Mouse (Mus musculus) embryonic facial prominence, embryonic 15.5 days (tissue): ENCODE data around the gene Trim46. TPM values are rescaled to one million over a fixed set of nuclear protein-coding genes. Genes with fewer than 3 reads are reported as not detected.

ENCODE experiments used
- ATAC-seq: fragments of 200-750 bp; cut with Nextera tagmentation; 2 replicates; pipeline ENCODE4 v1.8.0; 2017; ENCODE audit warnings: low read depth, moderate TSS enrichment; ENCODE audit not compliant: insufficient number of reproducible peaks, low FRiP score, low TSS enrichment
- H3K27ac ChIP-seq: fragments of 300-500 bp; sonication (generic); replicated peaks from 2 replicates; pipeline ENCODE4 v1.5.1; 2015; ENCODE audit warnings: mild to moderate bottlenecking, inconsistent platforms
- H3K27me3 ChIP-seq: fragments of 300-500 bp; sonication (generic); 2 replicates; pipeline ENCODE4 v1.6.1; 2015; ENCODE audit warnings: inconsistent platforms
- H3K36me3 ChIP-seq: fragments of 300-500 bp; sonication (generic); 2 replicates; pipeline ENCODE4 v1.6.1; 2015; ENCODE audit warnings: mild to moderate bottlenecking, inconsistent platforms
- H3K4me1 ChIP-seq: fragments of 300-500 bp; sonication (generic); 2 replicates; pipeline ENCODE4 v1.6.1; 2015; ENCODE audit warnings: inconsistent platforms
- H3K4me2 ChIP-seq: fragments of 300-500 bp; sonication (generic); replicated peaks from 2 replicates; pipeline ENCODE4 v1.6.1; 2015; ENCODE audit warnings: mild to moderate bottlenecking, inconsistent platforms
- H3K4me3 ChIP-seq: fragments of 300-500 bp; sonication (generic); replicated peaks from 2 replicates; pipeline ENCODE4 v1.5.1; 2015; ENCODE audit warnings: mild to moderate bottlenecking, inconsistent platforms
- H3K9ac ChIP-seq: fragments of 300-500 bp; sonication (generic); 2 replicates; pipeline ENCODE4 v1.6.1; 2015; ENCODE audit warnings: inconsistent platforms
- H3K9me3 ChIP-seq: fragments of 300-500 bp; sonication (generic); replicated peaks from 2 replicates; pipeline ENCODE4 v1.6.1; 2016; ENCODE audit warnings: inconsistent platforms
- WGBS: fragments of 180-500 bp; shearing (Covaris S2); methylation state at CpG from one replicate; pipeline ENCODE4 v1.1.7; 2015; 5-methylcytosine and 5-hydroxymethylcytosine counted together
- polyA plus RNA-seq: library from polyadenylated mRNA; unstranded; fragments of >200 nt; fragmentation: Nextera tagmentation; extraction: Ambion mirVana; gene quantifications from 2 replicates; pipeline ENCODE4 v1.2.1, GENCODE M21; 2015

Gene Trim46
- polyA plus RNA-seq: 5.0 and 5.9 TPM in 2 replicates

DNA sequence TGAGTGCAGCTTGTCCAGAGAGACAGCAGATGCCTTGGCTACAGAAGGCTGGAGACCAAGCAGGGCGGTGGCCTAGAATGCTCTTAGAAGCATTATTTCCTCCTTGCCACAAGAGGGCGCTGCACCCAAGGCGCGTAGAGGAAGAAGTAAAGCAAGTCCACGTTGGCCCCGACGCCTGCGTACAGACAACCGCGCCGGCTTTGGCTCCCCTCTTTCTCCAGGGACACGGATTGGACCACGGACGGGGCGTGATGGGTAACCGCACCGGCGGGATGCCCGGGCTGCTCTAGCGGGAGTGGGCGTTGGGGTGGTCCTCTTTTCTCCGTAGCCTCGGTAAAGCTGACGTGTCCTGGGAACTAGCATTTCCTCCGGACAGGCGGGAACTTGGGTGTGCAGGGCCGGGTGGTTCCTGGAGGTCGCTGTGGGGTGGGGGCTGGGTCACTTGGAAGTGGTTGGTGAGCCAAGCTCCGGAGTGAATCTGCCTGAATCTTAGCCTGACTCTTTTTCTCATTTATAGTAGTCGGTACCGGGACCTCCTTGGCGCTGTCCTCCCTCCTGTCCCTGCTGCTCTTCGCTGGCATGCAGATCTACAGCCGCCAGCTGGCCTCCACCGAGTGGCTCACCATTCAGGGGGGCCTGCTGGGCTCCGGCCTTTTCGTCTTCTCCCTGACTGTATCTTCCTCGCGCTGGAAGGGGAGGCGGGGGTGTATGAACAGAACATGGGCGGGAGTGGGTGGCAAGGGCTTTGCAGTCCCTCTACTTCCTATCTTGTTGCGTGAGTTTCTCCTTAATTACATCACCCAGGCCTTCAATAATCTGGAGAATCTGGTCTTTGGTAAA is at the start of gene Trim46:
Gene Trim46 (minus strand): TSS at position 49 of the 840 bp plus-strand sequence.
- peak; percentile 71 for ATAC-seq
- H3K4me3 ChIP-seq: peak within 1 kb of the TSS; percentile 75
- H3K9me3 ChIP-seq: no peaks in the 10 kb centered on the region
- H3K27me3 ChIP-seq: no peaks in the 10 kb centered on the region
- H3K4me2 ChIP-seq: peak within 1 kb of the TSS; percentile 79
- H3K4me1 ChIP-seq: peaks cover 58% of the 10 kb centered on the region
- peaks cover 14% of the 10 kb centered on the region for H3K36me3 ChIP-seq
- peak within 1 kb of the TSS; percentile 79 for H3K9ac ChIP-seq
- WGBS: under 1% methylated on average over 40 of the region's 42 CpGs
- peak within 1 kb of the TSS; percentile 79 for H3K27ac ChIP-seq

- 67% methylated on average over 8 of the region's 8 CpGs for WGBS
- Histone ChIP-seq H3K36me3 (no peaks in the 10 kb centered on the region), H3K4me2 (no peak overlapping the region), H3K4me3 (no peak overlapping the region), H3K9me3 (no peaks in the 10 kb centered on the region), H3K27ac (no peak overlapping the region), H3K4me1 (peaks cover 26% of the 10 kb centered on the region; the same call in 1 of the 2 replicates), H3K27me3 (no peaks in the 10 kb centered on the region), H3K9ac (no peak overlapping the region)
- ATAC-seq: no peak
These were observed 49.6 kb upstream of the Trim46 start for GRCm38 (mm10) chr3:89295685-89296230.

GRCm38 (mm10) chr3:89294195-89294594 is 48.1 kb upstream of the Trim46 start:
- H3K4me1 ChIP-seq: peaks cover 16% of the 10 kb centered on the region; the same call in 1 of the 2 replicates
- H3K9ac ChIP-seq: no peak overlapping the region
- WGBS: 79% methylated on average over 5 of the region's 5 CpGs
- no peak for ATAC-seq
- H3K36me3 ChIP-seq: no peaks in the 10 kb centered on the region
- no peaks in the 10 kb centered on the region for H3K9me3 ChIP-seq
- no peak overlapping the region for H3K4me2 ChIP-seq
- no peak overlapping the region for H3K4me3 ChIP-seq
- no peaks in the 10 kb centered on the region for H3K27me3 ChIP-seq
- no peak overlapping the region for H3K27ac ChIP-seq

DNA sequence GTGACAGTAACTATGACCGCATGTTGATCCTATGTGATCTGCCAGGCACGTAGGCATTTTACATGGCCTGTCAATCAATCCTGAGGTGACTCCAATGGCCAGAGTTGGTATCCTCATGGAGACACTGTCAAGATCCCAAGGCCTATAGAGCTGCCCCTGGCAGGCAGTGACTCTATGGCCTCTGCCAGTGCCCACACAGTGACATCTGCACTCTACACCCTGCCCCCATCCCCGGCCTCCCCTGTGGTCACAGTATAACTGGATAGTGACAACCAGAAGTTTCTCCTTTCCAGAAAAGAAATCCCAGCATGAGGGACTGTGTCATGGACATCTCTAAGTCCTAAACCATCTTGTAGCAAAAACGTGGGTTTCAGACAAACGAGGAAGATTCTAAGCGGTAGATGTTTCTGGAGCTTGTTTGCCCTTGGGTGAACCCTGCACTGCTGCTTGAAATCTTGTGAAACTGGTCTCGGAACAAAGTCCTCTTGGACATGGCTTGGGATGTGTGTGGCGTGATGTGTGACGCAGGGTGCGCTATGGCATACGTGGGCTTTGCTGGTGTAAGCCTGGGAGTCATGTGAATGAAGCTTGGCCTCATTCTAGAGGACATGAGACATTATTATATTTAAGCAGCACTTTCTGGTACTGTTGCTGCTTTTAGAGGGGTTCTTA is 47.3 kb upstream of the Trim46 start:
- H3K27ac ChIP-seq: no peak overlapping the region
- no peaks in the 10 kb centered on the region for H3K27me3 ChIP-seq
- H3K4me3 ChIP-seq: no peak overlapping the region
- H3K4me1 ChIP-seq: peaks cover 13% of the 10 kb centered on the region; the same call in 1 of the 2 replicates
- no peak for ATAC-seq
- H3K4me2 ChIP-seq: no peak overlapping the region
- no peaks in the 10 kb centered on the region for H3K36me3 ChIP-seq
- 90% methylated on average over 11 of the region's 11 CpGs for WGBS
- no peak overlapping the region for H3K9ac ChIP-seq
- H3K9me3 ChIP-seq: no peaks in the 10 kb centered on the region

GRCm38 (mm10) chr3:89292303-89292702 is 46.2 kb upstream of the Trim46 start:
- H3K9ac ChIP-seq: no peak overlapping the region
- H3K27me3 ChIP-seq: no peaks in the 10 kb centered on the region
- no peak overlapping the region for H3K27ac ChIP-seq
- H3K9me3 ChIP-seq: no peaks in the 10 kb centered on the region
- H3K4me2 ChIP-seq: no peak overlapping the region
- H3K4me3 ChIP-seq: no peak overlapping the region
- H3K36me3 ChIP-seq: no peaks in the 10 kb centered on the region
- peaks cover 13% of the 10 kb centered on the region; the same call in 1 of the 2 replicates for H3K4me1 ChIP-seq
- no peak for ATAC-seq
- WGBS: 70% methylated on average over 5 of the region's 5 CpGs

- Histone ChIP-seq H3K4me1 (peaks cover 15% of the 10 kb centered on the region), H3K9me3 (no peaks in the 10 kb centered on the region), H3K4me3 (no peak overlapping the region), H3K9ac (no peak overlapping the region), H3K27ac (no peak overlapping the region), H3K27me3 (no peaks in the 10 kb centered on the region), H3K36me3 (no peaks in the 10 kb centered on the region), H3K4me2 (no peak overlapping the region)
- ATAC-seq: no peak
- 60% methylated on average over 10 of the region's 10 CpGs for WGBS
These were observed 45.8 kb upstream of the Trim46 start for GRCm38 (mm10) chr3:89291874-89292273.

DNA sequence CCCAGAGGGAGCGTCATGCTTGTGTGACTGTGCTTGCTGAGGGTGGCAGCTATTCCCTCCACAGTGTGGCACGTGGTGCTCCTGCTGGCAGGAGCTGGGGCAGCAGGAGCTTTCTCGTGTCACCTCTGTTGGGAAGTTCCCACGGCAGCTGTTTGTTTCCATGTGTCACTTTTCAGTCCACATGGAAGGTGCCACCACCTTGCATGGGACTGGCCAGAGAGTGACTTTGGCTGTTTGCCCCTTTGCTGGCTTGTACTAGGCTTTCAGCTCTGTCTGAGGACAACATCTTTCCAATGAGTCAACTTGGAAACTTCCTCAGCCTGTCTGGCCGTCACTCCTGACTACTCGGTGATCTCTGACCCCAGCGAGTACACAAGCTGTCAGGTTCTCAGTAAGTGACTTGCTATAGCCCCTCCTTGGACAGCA is 42.4 kb upstream of the Trim46 start:
- Histone ChIP-seq H3K4me1 (peaks cover 26% of the 10 kb centered on the region), H3K27ac (no peak overlapping the region), H3K27me3 (no peaks in the 10 kb centered on the region), H3K36me3 (no peaks in the 10 kb centered on the region), H3K9me3 (no peaks in the 10 kb centered on the region), H3K4me3 (no peak overlapping the region), H3K4me2 (no peak overlapping the region), H3K9ac (no peak overlapping the region)
- WGBS: 53% methylated on average over 7 of the region's 7 CpGs
- no peak for ATAC-seq

DNA sequence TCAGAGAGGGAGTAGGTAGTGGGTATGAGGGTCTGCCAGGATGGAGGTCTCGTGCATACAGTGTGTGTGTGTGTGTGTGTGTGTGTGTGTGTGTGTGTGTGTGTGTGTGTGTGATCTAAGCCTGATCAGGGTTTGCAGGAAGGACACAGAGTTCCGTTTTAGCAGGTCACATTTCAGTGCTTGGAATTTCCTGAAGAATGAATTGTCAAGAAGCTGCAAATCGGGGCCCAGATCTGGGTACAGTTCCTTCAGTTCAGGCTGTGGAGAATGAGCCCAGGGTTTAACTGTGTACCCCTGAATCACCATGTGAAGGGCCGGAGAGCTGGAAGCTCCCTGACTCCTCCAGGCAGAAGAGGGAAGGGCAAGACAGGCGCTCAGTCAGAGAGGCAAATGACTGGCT is 41.2 kb upstream of the Trim46 start:
- Histone ChIP-seq H3K4me3 (no peak overlapping the region), H3K4me1 (peaks cover 26% of the 10 kb centered on the region), H3K9me3 (no peaks in the 10 kb centered on the region), H3K4me2 (no peak overlapping the region), H3K9ac (no peak overlapping the region), H3K27ac (no peak overlapping the region), H3K36me3 (no peaks in the 10 kb centered on the region), H3K27me3 (no peaks in the 10 kb centered on the region)
- no peak for ATAC-seq
- 38% methylated on average over 5 of the region's 5 CpGs for WGBS

- H3K27ac ChIP-seq: no peak overlapping the region
- no peak for ATAC-seq
- H3K4me3 ChIP-seq: no peak overlapping the region
- no peak overlapping the region for H3K9ac ChIP-seq
- H3K27me3 ChIP-seq: no peaks in the 10 kb centered on the region
- H3K4me1 ChIP-seq: peaks cover 34% of the 10 kb centered on the region
- no peaks in the 10 kb centered on the region for H3K9me3 ChIP-seq
- no peaks in the 10 kb centered on the region for H3K36me3 ChIP-seq
- H3K4me2 ChIP-seq: no peak overlapping the region
- WGBS: 36% methylated on average over 2 of the region's 2 CpGs
These were observed 39.4 kb upstream of the Trim46 start for GRCm38 (mm10) chr3:89285526-89285925.

DNA sequence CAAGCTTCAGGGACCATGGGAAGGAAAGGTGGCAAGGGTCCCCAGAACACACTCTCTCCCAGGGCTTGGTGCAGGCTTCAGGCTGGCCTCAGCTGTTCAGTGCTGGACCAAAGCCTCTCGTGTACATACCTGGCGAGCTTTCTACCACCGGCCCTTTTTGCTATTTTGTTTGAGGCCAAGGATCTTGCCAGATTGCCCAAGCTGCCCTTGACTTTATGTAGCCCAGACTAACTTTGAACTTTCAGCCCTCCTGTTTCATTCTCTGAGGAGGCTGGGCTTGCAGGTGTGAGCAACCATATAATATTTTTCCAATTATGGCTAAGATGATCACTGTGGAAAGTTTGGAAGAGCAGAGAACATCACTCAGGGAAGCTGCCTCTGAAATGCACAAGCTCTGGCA is 38.2 kb upstream of the Trim46 start:
- Histone ChIP-seq H3K9me3 (no peaks in the 10 kb centered on the region), H3K9ac (no peak overlapping the region), H3K4me1 (peaks cover 46% of the 10 kb centered on the region), H3K36me3 (no peaks in the 10 kb centered on the region), H3K27me3 (no peaks in the 10 kb centered on the region), H3K4me3 (no peak overlapping the region), H3K4me2 (no peak overlapping the region), H3K27ac (no peak overlapping the region)
- 76% methylated on average over 3 of the region's 3 CpGs for WGBS
- ATAC-seq: no peak

DNA sequence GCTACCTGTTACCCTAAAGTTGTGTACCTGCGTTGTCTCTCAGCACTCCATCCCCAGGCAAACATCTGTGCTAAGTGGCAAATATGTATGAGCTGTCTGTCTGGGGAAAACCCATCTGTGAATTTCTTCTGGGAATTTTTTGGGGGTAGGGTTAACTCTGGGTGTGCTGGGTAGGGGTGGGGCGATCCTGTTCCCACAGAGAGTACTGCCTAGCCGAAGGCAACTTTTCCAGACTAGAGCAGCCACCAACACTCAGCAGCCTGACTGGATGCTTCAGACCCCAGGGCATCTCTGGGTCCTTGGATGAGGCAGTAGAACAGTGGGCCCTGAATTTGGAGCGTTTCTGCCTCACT is 36.2 kb upstream of the Trim46 start:
- Histone ChIP-seq H3K9me3 (no peaks in the 10 kb centered on the region), H3K4me2 (0 out of 2 replicates have a peak overlapping the region, but pooled peaks have one; percentile 95), H3K4me3 (no peak overlapping the region), H3K36me3 (no peaks in the 10 kb centered on the region), H3K4me1 (peaks cover 66% of the 10 kb centered on the region), H3K27ac (peak overlapping the region; percentile 91; the same call in 1 of the 2 replicates), H3K27me3 (no peaks in the 10 kb centered on the region), H3K9ac (no peak overlapping the region)
- ATAC-seq: no peak
- 11% methylated on average over 4 of the region's 4 CpGs for WGBS
